Mouse (Mus musculus) thymus, postnatal 4 days (tissue): Measurements from ENCODE around the gene Vmn1r17.
"Not testable (repeated sequence)": the region's sequence is repeated elsewhere in the genome, so short reads cannot be mapped to it uniquely, and the experiment has no call there.

Experiments
- DNase-seq: peaks from one replicate; pipeline ENCODE4 v3.0.0; 2021

Gene Vmn1r17

DNA sequence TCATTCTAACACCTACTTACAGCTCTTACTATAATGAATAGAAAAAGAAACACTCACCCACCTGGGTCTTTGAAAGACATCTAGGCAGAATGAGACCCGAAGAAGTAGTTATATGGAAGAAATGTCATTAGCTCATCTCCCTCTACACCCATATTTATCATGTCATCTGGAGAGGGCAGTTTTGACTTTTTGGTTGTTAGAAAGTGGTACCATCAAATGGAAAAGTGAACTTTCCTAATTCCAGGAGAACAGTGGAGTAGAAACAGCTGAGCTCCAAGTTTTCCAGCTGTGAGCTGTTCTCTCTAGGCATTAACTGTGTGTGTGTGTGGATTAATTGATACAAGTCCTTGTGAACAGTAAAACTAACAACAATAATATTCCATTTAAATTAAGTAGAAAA is at the start of gene Vmn1r17:
TSS of gene Vmn1r17 (minus strand) at position 101 of the 400 bp plus-strand sequence.
- DNase-seq, result no peak

DNA sequence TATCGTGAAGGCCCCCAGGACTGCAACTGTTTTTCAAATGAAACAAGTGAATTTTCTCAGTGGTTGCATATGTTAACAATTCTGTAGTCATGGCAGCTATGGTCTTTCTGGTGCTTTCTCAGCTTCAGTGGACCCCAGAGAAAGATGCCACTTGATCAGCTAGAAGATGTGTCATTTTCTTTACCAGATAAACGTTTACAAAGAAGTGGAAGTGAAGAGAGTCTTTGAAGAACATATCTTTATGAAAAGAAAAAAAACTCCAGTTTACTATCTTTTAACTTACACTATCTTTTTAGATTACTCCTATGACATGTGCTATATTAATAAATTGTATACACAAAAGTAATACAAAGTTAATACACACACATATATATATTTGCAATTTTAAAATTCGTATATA is 40.0 kb upstream of the Vmn1r17 start, which contains the start of gene Vmn1r19:
TSS of gene Vmn1r19 (plus strand) at position 301 of the 400 bp plus-strand sequence.
- not testable (repeated sequence) for DNase-seq

DNA sequence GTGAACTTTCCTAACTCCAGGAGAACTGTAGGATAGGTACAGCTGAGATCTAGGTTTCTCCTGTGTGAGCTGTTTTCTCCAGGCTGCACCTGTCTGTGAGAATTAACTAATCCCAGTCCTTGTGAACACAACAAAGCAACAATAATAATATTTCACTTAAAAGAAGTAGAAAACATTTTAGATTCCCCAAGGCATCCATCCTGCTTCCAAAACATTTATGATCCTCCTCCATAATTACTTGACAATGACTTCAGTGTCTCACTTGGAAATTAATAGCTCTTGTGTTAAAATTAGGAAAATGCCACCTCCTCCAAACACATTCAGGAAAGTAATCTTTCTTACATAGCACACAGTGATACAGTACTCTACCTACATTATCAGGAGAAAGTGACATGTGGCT is 32.2 kb upstream of the Vmn1r17 start, which contains the start of gene Vmn1r18:
TSS of gene Vmn1r18 (minus strand) at position 101 of the 400 bp plus-strand sequence.
- no peak for DNase-seq

DNA sequence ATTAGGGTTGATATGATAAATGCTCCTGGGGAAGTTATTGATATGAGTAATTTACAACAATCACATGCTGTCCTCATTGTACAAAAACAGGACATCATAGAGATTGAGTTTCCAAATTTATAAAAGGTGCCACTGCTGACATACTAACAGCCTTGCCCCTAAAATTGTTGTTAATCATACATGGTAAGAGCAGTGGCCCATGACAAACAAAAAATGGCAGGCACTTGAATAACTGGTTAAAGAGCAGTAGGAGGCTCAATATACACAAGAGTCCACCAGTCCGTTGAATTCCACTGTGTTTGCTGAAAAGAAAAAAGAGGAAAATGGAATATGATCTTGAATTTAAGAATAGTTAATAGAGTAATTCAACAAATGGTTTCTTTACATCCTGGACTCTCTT is 4.0 kb upstream of the Vmn1r17 start:
- DNase-seq, result no peak

DNA sequence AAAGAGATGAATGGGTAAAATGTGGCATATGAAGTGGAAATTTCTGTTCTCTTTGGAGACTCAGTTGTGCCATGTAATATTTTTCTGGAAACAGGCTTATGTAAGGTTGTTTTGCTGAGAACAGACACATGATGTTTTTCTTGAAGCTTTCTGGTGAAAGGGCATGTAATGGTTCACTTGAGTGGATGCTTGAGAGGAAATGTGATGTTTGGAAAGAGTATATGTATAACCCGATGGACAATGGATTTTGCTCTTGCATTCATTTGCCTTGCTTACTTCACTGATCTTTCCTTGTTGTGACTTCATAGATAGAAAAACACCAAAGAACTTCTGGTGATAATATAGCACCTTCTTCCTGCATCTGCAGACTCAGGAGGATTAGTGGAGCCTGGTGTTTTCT is 2.3 kb upstream of the Vmn1r17 start:
- not testable (repeated sequence) for DNase-seq

DNA sequence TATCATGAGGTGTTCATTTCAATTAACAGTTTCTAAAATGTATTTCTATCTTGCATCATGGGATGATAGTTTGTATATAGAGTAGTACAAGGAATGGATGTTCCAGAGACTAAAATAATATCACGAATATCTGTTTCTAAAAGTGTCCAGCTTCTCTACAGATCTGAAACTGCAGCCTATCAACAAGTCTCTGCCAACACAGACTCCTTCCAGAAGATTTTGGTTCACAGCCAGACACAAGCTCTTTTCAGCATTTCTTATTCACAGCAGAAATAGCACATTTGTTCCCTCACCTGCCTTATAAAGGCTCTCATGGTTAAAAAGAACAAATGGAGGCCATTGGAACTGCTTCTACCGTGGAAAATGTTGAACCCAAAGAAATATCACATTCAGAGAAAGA is 6.7 kb downstream of the Vmn1r17 start:
- no peak for DNase-seq

DNA sequence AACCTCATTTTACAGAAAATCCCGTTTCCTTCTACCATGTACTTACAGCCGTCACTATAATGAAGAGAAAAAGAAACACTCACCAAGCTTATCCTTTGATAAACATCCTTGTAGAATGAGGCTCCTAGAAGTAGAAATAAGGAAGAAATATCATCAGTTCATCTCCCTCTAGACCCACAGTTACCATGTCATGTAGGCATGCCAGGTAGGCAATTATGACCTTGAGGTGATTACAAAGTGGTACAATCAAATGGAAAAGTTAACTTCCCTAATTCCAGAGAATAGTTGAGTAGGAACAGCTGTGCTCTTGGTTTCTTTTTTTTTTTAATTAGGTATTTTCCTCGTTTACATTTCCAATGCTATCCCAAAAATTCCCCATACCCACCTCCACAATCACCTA is 34.1 kb downstream of the Vmn1r17 start, which contains the start of gene Vmn1r16:
TSS of gene Vmn1r16 (minus strand) at position 101 of the 400 bp plus-strand sequence.
- DNase-seq, result no peak

DNA sequence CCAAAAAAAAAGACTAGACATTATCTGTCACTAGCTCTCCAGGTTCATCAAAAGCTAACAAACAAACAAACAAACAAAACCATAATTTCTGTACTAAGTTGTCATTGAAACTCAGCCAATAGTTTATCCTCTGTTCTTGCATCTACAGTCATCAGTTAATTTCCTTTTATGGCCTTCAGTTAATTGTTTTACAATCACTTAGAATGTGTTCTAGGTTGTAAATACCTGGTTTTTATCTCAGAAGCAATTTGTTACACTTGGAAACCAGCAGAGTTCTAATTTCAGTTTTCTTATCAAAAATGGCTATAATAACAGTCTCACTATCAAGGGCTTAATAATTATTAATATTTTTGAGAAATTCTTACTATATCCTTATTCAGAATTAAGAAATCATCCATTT is 37.4 kb downstream of the Vmn1r17 start:
- DNase-seq, result no peak
